Mouse (Mus musculus): ENCODE measurements around the gene Clcf1. TPM values are rescaled to one million over a fixed set of nuclear protein-coding genes. Genes with fewer than 3 reads are reported as not detected.

The Clcf1 gene
- polyA plus RNA-seq, 1 experiment = 11.5 TPM

- no peak for TF ChIP-seq REST (IDR thresholded peaks at IDR 0.05; ENCODE audit: insufficient read depth, insufficient read length)
- no peak for TF ChIP-seq TCF12 (IDR thresholded peaks at IDR 0.05; ENCODE audit: insufficient read depth, poor library complexity, severe bottlenecking)
- TF ChIP-seq SRF (IDR thresholded peaks at IDR 0.05; ENCODE audit: control insufficient read depth, insufficient read length, low read depth) = no peak
- TF ChIP-seq USF1 (IDR thresholded peaks at IDR 0.05; ENCODE audit: low read depth) = no peak
- no peak for TF ChIP-seq MYOD1 (IDR thresholded peaks at IDR 0.05; ENCODE audit: control insufficient read depth in 1 of 3, insufficient read length in 2 of 3, low read depth in 2 of 3)
- no peak for TF ChIP-seq MYOG (IDR thresholded peaks at IDR 0.05; ENCODE audit: control insufficient read depth in 1 of 3, insufficient read depth in 1 of 3, insufficient read length in 2 of 3, low read depth in 2 of 3)
- no peak for TF ChIP-seq POLR2A (IDR thresholded peaks at IDR 0.05; ENCODE audit: insufficient read length, low read depth)
- no peak for TF ChIP-seq MAX (IDR thresholded peaks at IDR 0.05; ENCODE audit: low read depth)
- no peak for TF ChIP-seq E2F4 (IDR thresholded peaks at IDR 0.05; ENCODE audit: insufficient read depth)
- H3K4me3 ChIP-seq = no peak overlapping the region
- H3ac ChIP-seq (ENCODE audit: control insufficient read depth, insufficient read length) = no peak overlapping the region
Measured at GRCm38 (mm10) chr19:4181892-4182291, 32.1 kb upstream of the Clcf1 start.

GRCm38 (mm10) chr19:4183689-4184088, 30.3 kb upstream of the Clcf1 start:
- H3K36me3 ChIP-seq (ENCODE audit: control insufficient read depth, insufficient read depth) = no peaks in the 10 kb centered on the region
- H3ac ChIP-seq (ENCODE audit: control insufficient read depth, insufficient read length) = no peak overlapping the region
- no peak for TF ChIP-seq MYOD1 (IDR thresholded peaks at IDR 0.05; ENCODE audit: control insufficient read depth in 1 of 3, insufficient read length in 2 of 3, low read depth in 2 of 3)
- TF ChIP-seq USF1 (IDR thresholded peaks at IDR 0.05; ENCODE audit: low read depth) = no peak
- TF ChIP-seq TCF3 (IDR thresholded peaks at IDR 0.05; ENCODE audit: insufficient read length, low read depth) = no peak
- TF ChIP-seq MAX (IDR thresholded peaks at IDR 0.05; ENCODE audit: low read depth) = no peak
- TF ChIP-seq TCF12 (IDR thresholded peaks at IDR 0.05; ENCODE audit: insufficient read depth, poor library complexity, severe bottlenecking) = no peak
- TF ChIP-seq POLR2AphosphoS2 (IDR thresholded peaks at IDR 0.05; ENCODE audit: insufficient read length, low read depth) = no peak
- no peak for TF ChIP-seq POLR2A (IDR thresholded peaks at IDR 0.05; ENCODE audit: insufficient read length, low read depth)
- TF ChIP-seq REST (IDR thresholded peaks at IDR 0.05; ENCODE audit: insufficient read depth, insufficient read length) = no peak
- TF ChIP-seq SRF (IDR thresholded peaks at IDR 0.05; ENCODE audit: control insufficient read depth, insufficient read length, low read depth) = no peak
- no peak for TF ChIP-seq MYOG (IDR thresholded peaks at IDR 0.05; ENCODE audit: control insufficient read depth in 1 of 3, insufficient read depth in 1 of 3, insufficient read length in 2 of 3, low read depth in 2 of 3)
- no peak for TF ChIP-seq CEBPB (IDR thresholded peaks at IDR 0.05; ENCODE audit: insufficient read depth, poor library complexity, severe bottlenecking)
- TF ChIP-seq E2F4 (IDR thresholded peaks at IDR 0.05; ENCODE audit: insufficient read depth) = no peak
- no peaks in the 10 kb centered on the region for H3K27me3 ChIP-seq (ENCODE audit: control insufficient read depth, insufficient read depth, insufficient read length)
- no peak overlapping the region for H3K4me3 ChIP-seq
- H3K4me2 ChIP-seq (ENCODE audit: low read depth) = no peak overlapping the region
- H3K79me2 ChIP-seq (ENCODE audit: control insufficient read depth, insufficient read depth) = no peaks in the 10 kb centered on the region

More at GRCm38 (mm10) chr19:4181892-4182291, 32.1 kb upstream of the Clcf1 start:
- H3K36me3 ChIP-seq (ENCODE audit: control insufficient read depth, insufficient read depth) = no peaks in the 10 kb centered on the region
- H3K27me3 ChIP-seq (ENCODE audit: control insufficient read depth, insufficient read depth, insufficient read length) = no peaks in the 10 kb centered on the region
- H3K4me2 ChIP-seq (ENCODE audit: low read depth) = no peak overlapping the region
- no peaks in the 10 kb centered on the region for H3K79me2 ChIP-seq (ENCODE audit: control insufficient read depth, insufficient read depth)

- Histone ChIP-seq H3K4me3 (no peak overlapping the region), H3K79me2 (ENCODE audit: control insufficient read depth, insufficient read depth) (no peaks in the 10 kb centered on the region), H3K27me3 (ENCODE audit: control insufficient read depth, insufficient read depth, insufficient read length) (no peaks in the 10 kb centered on the region), H3ac (ENCODE audit: control insufficient read depth, insufficient read length) (no peak overlapping the region), H3K36me3 (ENCODE audit: control insufficient read depth, insufficient read depth) (no peaks in the 10 kb centered on the region), H3K4me2 (ENCODE audit: low read depth) (no peak overlapping the region)
- TF ChIP-seq MYOD1 (IDR thresholded peaks at IDR 0.05; ENCODE audit: control insufficient read depth in 1 of 3, insufficient read length in 2 of 3, low read depth in 2 of 3) (no peak), POLR2AphosphoS2 (IDR thresholded peaks at IDR 0.05; ENCODE audit: insufficient read length, low read depth) (no peak), CEBPB (IDR thresholded peaks at IDR 0.05; ENCODE audit: insufficient read depth, poor library complexity, severe bottlenecking) (no peak), SRF (IDR thresholded peaks at IDR 0.05; ENCODE audit: control insufficient read depth, insufficient read length, low read depth) (no peak), USF1 (IDR thresholded peaks at IDR 0.05; ENCODE audit: low read depth) (no peak), MYOG (IDR thresholded peaks at IDR 0.05; ENCODE audit: control insufficient read depth in 1 of 3, insufficient read depth in 1 of 3, insufficient read length in 2 of 3, low read depth in 2 of 3) (no peak), TCF3 (IDR thresholded peaks at IDR 0.05; ENCODE audit: insufficient read length, low read depth) (no peak), E2F4 (IDR thresholded peaks at IDR 0.05; ENCODE audit: insufficient read depth) (no peak), MAX (IDR thresholded peaks at IDR 0.05; ENCODE audit: low read depth) (no peak), REST (IDR thresholded peaks at IDR 0.05; ENCODE audit: insufficient read depth, insufficient read length) (no peak), POLR2A (IDR thresholded peaks at IDR 0.05; ENCODE audit: insufficient read length, low read depth) (no peak), TCF12 (IDR thresholded peaks at IDR 0.05; ENCODE audit: insufficient read depth, poor library complexity, severe bottlenecking) (no peak)
Measured at GRCm38 (mm10) chr19:4184976-4185975, 28.8 kb upstream of the Clcf1 start.

GRCm38 (mm10) chr19:4187303-4187702, 26.7 kb upstream of the Clcf1 start:
- no peak overlapping the region for H3ac ChIP-seq (ENCODE audit: control insufficient read depth, insufficient read length)
- no peak for TF ChIP-seq USF1 (IDR thresholded peaks at IDR 0.05; ENCODE audit: low read depth)
- TF ChIP-seq TCF12 (IDR thresholded peaks at IDR 0.05; ENCODE audit: insufficient read depth, poor library complexity, severe bottlenecking) = no peak
- TF ChIP-seq MYOD1 (IDR thresholded peaks at IDR 0.05; ENCODE audit: control insufficient read depth in 1 of 3, insufficient read length in 2 of 3, low read depth in 2 of 3) = no peak
- no peak for TF ChIP-seq POLR2A (IDR thresholded peaks at IDR 0.05; ENCODE audit: insufficient read length, low read depth)
- TF ChIP-seq E2F4 (IDR thresholded peaks at IDR 0.05; ENCODE audit: insufficient read depth) = no peak
- no peak for TF ChIP-seq TCF3 (IDR thresholded peaks at IDR 0.05; ENCODE audit: insufficient read length, low read depth)
- no peak for TF ChIP-seq REST (IDR thresholded peaks at IDR 0.05; ENCODE audit: insufficient read depth, insufficient read length)
- no peak for TF ChIP-seq CEBPB (IDR thresholded peaks at IDR 0.05; ENCODE audit: insufficient read depth, poor library complexity, severe bottlenecking)
- no peak for TF ChIP-seq MYOG (IDR thresholded peaks at IDR 0.05; ENCODE audit: control insufficient read depth in 1 of 3, insufficient read depth in 1 of 3, insufficient read length in 2 of 3, low read depth in 2 of 3)
- H3K4me3 ChIP-seq = no peak overlapping the region
- H3K4me2 ChIP-seq (ENCODE audit: low read depth) = no peak overlapping the region
- no peaks in the 10 kb centered on the region for H3K36me3 ChIP-seq (ENCODE audit: control insufficient read depth, insufficient read depth)
- no peaks in the 10 kb centered on the region for H3K27me3 ChIP-seq (ENCODE audit: control insufficient read depth, insufficient read depth, insufficient read length)
- H3K79me2 ChIP-seq (ENCODE audit: control insufficient read depth, insufficient read depth) = peaks cover under 1% of the 10 kb centered on the region

All from myocyte (in vitro differentiated cells).